Mouse (Mus musculus) ES-Bruce4 (cell line): Measurements from ENCODE around the gene Tdrd1.

ENCODE experiments used
- CTCF ChIP-seq: IDR thresholded peaks from one replicate; pipeline ENCODE4 v1.8.1; 2011; ENCODE audit warnings: low read depth, low read length
- EP300 ChIP-seq: IDR thresholded peaks from 2 replicates; pipeline ENCODE4 v1.6.1; 2011; ENCODE audit warnings: low read depth, low read length; ENCODE audit not compliant: insufficient read depth

GRCm38 (mm10) chr19:56829267-56829666 lies 3.3 kb downstream of the Tdrd1 start:
- no peak for TF ChIP-seq CTCF
- no peak for TF ChIP-seq EP300
